Mouse (Mus musculus): ENCODE data around the gene Zdhhc12.
"Not testable (repeated sequence)": the region's sequence is repeated elsewhere in the genome, so short reads cannot be mapped to it uniquely, and the experiment has no call there.

Zdhhc12 gene

DNA sequence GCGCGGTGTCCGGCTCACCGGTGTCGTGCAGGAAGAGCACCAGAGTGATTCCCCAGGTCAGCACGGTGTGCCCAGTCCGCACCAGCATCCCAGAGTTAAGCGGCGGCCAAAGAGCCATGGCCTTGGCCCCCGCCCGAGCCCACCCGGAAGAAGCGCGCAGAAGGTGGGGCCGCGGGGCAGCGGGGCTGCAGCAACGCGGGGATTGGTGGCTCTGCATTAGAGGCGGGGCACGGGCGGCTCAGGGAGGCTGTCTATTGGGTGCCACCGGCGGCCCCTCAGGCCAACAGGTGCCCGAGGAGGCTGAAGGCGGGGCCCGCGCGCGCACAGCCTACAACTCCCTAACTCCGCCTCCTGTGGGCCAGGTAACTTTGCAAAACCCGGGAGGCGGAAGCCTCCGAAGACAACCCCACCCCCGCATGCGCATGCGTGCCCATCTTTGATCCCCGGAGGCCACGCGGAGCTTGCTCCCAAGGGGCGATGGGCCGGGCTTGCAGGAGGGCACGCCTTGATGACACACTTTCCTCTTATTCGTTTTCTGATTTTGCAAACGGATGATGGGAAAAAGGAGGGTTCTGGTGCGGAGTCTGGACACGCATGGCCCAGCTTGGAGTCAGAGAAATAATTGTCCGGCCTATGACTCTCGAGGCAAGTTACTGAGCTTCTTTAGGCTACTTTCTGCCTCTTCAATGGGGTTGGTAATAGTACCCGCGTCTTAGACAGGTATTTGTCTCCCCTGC, at the start of gene Zdhhc12:
Gene Zdhhc12, minus strand, starts transcription at position 178 of the 737 bp plus-strand sequence.
- peak; percentile 97 for DNase-seq (ENCODE audit: low spot score)

DNA sequence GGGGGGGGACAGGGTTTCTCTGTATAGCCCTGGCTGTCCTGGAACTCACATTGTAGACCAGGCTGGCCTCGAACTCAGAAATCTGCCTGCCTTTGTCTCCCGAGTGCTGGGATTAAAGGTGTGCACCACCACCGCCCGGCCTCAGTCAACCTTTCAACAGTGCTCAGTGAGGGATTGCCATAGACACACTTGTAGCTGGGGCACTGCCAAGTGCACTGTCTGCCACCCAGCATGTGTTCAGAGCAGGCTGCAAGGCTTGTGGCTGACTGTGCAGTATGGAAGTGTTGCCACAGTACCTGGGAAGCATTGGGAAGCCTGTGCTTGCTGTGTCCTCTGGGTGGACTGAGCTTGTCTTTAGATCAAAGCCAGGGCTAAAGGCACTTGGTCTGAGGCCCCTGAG, 46.6 kb upstream of the Zdhhc12 start:
- not testable (repeated sequence) for DNase-seq (ENCODE audit: low spot score)

DNA sequence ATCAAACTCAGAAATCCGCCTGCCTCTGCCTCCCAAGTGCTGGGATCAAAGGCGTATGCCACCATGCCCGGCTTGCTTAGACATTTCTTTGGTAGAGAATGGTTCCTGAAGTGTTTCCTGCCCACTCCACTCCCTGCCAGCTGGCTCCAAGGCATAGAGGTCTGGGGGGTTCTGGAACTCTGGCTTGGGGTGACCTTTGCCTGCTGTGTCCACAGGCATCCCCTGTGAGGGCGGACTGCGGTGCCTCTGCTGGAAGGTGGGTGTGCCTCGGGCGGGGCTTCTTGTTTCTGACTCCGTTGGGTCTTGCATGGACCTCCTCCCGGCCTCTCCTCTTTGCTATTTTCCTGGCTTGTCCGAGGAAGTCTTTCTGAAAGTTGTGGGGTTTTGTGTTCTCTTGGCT, 43.0 kb upstream of the Zdhhc12 start:
- DNase-seq (ENCODE audit: low spot score), result no peak

DNA sequence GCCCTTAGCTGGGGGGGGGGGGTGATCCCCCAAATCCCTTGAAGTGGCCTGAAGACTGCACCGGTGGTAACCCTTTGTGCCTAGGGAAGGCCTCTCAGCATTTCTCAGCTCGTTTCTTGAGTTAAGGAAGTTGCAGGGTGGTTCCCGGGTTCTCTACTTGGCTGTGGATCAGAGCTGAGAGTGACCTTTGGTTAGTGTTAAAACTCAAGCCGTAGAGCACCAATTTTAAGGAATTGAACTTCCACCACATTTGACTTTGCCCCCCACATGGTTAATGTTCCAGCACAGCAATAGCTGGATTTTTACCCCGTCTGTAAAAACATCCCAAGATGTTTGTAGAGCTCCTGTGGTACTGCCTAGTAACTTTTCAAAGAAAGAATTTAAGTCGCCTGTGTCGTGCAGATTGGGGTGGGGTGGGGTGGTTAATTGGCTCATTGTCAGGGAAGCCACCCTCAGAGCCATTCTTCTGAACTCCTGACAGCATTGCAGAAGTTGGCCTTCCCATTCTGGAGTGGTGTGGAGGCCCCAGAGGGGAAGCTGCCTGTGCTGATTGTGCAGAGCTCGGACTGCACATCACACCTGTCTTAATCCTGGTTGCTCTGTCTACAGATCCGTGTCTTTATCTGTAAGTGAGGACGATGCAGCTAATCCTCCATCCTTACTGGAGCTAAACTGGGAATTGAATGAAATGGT, 41.6 kb upstream of the Zdhhc12 start:
- DNase-seq (ENCODE audit: low spot score), result no peak

DNA sequence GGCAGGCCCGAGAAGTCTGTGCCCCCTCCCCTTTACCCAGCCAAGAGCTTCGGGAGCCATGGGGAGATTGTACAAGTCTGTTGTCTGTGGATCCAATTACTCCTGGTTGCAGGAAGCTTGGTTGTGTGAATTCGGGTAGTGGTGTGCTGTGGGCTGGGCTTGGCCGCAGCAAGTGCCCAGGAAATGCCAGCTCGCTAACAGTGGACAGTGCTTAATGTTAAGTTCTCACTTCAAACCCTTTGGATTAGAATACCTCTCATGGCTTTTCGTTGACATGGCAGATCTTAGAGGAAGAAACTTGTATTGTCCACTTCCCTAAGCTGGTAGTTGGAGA, 40.9 kb upstream of the Zdhhc12 start:
- peak; percentile 10 for DNase-seq (ENCODE audit: low spot score)

DNA sequence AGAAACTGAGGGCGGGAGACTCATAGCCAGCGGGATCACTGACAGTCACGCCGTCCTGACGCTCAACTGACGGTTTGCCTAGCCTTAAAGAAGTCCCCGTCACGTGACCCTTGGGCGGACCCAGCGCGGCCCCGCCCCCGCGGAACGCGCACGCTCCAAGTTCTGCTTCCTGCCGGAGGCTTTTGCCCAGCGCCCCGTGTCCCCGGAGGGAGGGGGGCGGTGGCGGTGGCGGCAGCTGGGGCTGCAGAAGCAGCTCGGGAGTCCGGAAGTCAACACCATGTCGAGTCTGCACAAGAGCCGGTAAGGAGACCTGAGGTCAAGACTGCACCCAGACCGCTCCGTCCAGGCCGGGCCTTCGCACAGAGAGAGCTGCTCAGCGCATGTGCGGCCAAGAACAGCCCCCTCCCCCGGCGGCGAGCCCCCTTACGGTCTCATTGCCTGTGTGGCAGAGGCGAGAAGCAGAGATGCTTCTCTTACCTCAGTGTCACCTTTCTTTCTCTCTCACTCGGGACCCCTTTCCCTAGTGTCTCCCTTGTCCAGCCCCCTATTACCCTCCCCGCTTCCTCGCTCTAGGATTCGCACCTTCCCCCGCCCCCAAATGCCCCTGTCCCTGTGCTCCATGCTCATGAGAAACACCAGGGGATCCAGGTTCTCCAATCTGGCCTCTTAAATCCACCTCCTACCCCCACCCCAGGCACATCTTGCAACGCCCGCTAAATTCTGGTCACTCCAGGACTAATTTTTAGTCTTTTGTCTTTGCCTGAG, 40.3 kb upstream of the Zdhhc12 start, which contains the start of gene Tbc1d13:
Gene Tbc1d13, plus strand, starts transcription at position 134 of the 765 bp plus-strand sequence.
- DNase-seq (ENCODE audit: low spot score), result peak; percentile 97

DNA sequence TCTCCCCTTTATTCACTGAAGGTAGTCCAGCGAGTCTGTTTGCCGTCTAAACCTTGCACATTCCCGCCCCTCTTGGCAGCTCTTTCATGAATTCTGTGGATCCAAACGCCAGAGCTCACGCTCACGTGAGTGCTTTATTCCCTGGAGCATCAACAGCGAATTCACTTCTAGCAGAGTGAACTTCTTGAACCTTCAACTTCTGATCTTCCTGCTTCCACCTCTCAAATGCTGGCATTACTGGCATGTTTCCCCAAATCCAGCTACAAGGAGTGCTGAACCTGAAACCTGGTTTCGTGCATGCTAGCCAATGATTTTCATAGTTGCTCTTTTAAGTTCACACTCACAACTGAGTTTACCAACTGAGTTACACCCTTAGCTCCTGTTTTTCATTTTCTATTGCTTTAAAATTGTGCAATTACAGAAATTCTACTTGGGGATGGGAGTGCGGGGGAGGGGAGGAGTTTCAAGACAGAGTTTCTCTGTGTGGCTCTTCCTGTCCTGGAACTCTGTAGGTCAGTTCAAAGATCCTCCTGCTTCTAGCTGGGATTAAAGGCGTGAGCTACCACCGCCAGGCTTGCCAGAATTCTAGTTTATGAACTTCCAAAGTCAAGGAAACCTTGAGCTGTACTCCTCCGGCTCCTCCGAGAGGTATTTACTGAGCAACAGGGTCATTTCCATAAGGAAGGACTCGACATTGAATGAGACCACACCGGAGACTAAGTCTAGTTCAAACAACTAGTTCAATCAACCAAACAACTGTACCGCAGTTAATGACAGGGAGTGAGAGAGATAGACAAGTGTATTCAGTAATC, 39.6 kb upstream of the Zdhhc12 start:
- DNase-seq (ENCODE audit: low spot score), result peak; percentile 12

DNA sequence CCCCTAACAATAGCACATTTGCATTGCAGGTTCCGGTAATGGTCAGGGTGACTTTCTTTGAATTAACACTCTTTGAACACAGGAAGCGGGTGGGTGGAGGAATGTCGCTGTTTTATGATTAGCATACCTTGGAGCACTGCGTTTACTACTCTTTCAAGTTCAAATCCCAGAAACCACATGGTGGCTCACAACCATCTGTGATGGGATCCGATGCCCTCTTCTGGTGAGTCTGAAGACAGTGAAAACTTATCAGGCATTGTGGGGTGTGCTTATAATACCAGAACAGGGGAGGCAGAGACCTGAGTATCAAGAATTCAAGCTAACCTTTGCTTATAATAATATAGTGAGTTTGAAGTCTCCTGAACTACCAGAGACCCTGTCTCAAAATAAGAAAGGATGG, 37.8 kb upstream of the Zdhhc12 start:
- DNase-seq (ENCODE audit: low spot score), result not testable (repeated sequence)

DNA sequence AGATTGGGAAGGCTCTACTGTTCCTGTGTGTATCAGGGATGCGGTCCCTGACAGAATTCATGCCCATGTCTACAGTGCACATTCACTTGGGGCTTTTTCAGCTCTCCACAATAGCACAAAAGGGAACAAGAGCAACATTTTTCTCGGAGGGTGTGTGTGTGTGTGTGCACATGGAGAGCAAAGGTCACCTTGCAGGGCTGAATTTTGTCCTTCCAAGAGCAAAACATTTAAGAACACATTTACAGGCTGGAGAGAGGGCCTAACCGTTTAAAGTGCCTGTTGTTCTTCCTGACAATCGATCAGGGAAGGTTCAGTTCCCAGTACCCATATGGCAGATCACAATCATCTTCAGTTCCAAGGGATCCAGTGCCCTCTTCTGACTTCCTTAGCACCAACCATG, 36.7 kb upstream of the Zdhhc12 start:
- DNase-seq (ENCODE audit: low spot score), result no peak

DNA sequence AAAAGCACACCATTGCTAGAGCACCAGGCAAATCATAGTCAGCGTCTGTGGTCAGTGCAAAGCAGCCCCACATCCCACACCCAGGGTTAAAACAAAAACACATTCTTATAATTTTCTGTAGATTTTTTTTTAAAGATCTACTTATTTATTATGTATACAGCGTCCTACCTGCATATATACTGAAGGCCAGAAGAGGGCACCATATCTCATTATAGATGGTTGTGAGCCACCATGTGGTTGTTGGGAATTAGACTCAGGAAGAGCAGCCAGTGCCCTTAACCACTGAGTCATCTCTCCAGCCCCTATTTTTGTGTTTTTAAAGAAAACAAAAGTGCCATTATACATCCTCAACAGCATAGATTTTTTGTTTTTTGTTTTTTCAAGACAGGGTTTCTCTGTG, 35.3 kb upstream of the Zdhhc12 start:
- peak; percentile 72 for DNase-seq (ENCODE audit: low spot score)

DNA sequence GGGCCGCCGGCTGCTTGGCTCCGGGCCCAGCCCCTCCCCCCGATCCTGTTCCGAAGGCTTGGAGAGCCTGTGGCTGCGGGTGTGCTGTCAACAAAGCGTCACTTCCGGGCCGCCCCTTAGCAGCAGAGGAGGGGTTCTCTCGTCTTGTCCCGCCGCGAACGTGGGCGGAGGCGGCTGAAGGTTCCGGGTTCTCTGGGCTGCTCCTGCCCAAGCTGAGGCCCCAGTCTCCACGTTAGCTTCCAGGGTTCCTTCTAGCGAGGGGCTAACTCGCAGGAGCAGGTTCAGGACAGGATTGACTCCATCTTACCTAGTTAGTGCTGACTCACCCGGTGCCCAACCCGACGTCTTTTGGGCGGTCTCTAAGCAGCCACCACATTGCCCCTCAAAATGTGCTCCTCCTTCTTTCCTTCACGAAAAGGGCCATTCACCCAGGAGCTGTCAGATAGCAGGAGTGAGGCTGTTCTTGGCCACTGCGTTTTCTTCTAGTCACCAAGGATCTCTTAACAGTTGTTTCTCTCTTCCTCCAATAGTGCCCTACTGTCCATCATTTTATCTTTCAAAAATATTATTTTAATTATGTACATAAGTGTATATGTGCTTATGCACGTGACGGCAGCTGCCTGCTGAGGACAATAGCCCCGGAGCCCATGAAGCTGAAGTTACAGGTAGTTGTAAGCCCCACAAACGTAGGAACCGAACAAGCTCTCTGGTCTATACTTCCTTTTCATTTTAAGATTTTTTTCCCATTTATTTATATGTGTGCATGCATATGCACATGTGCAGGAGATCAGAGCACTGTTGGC, 31.2 kb upstream of the Zdhhc12 start, which contains the start of gene Zer1:
Gene Zer1, minus strand, starts transcription at position 114 of the 803 bp plus-strand sequence.
- peak; percentile 94 for DNase-seq (ENCODE audit: low spot score)

DNA sequence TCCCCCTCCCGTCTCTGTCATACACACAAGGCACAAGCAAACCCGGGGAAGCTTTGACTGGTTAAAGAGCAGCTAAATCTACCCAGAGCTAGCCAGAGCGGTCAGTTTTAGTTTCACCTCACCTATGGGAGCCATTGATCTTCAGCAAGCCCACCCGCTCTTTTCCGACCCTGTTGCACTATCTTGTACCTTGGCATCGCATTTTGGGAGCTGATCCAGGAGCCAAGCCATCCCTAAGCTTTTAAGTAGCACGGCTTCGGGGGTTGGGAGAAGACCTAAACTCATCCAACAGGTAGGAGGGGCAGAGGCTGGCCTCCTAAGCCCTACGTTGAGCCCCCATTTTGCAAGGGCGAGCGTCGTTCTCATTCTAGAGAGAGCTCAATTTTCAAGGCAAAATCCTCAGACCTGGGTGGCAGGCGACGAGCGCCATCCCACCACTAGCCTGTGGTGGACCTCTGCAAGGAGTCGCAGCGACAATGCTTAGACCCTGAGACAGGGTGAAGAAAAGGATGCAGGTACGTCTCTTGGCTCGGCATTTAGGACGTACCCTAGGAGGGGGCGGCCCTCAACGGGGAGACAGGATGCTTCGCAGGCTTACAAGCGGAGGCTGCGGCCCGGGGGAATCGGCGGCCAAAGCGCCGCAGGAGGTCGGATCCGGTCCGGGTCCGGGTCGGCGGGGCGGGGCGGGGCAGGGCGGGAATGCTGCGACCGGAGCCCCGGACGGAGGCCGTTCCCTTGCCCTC, 30.5 kb upstream of the Zdhhc12 start:
- peak; percentile 3 for DNase-seq (ENCODE audit: low spot score)

DNA sequence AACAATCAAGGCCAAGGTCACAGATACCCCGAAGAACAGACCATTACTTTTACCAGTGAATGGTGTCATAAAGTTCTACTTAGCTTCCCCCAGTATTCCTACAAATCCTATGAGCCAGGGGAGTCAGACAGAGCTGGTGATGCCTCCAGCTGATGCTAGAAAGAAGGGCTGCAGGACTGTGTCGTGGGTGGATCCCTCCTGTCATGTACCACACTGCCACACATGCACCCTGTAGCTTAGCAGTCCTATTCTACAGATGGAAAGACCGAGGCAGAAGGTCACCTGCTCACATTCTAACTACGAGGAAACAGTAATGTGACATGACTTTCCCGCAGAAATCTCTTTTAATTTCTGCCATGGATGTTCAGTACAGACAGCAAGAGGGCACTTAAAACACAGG, 29.3 kb upstream of the Zdhhc12 start:
- no peak for DNase-seq (ENCODE audit: low spot score)

DNA sequence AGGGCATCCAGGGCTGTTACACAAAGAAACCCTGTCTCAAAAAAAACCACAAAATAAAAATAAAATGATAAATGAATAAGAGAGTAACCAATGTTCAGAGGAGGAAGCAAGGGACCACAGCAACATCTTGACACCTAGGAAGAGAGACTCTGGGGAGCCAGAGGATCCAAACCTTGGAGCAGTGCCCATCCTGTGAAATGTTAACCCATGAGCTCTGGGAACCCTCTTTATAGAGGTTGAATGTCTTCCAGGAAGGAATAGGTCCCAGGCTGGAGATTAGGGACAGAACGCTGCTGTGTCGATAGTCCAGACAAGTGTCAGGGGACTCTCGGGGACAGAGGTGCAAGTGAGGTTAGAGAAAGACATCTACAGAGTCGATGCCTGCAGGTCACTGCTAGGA, 26.8 kb upstream of the Zdhhc12 start:
- DNase-seq (ENCODE audit: low spot score), result no peak

DNA sequence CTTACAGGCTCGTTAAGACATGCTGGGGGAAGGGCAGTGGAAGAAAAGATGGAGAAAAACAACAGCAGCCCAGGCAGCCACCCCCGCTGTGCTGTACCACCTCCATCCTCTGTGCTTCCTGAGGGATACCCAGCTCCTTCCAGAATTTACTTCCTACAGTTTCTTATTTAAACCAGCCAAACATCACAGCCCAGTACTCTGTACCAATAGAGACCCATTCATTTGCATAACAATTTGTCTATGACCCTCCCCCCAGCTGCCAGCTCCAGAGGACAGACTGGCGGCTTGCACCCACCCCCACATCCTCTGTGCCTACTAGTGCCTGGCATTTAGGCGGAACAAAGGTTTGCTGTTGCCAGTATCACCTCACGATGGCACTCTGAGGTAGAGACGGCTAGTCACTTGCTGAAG, 26.2 kb upstream of the Zdhhc12 start:
- DNase-seq (ENCODE audit: low spot score), result no peak

DNA sequence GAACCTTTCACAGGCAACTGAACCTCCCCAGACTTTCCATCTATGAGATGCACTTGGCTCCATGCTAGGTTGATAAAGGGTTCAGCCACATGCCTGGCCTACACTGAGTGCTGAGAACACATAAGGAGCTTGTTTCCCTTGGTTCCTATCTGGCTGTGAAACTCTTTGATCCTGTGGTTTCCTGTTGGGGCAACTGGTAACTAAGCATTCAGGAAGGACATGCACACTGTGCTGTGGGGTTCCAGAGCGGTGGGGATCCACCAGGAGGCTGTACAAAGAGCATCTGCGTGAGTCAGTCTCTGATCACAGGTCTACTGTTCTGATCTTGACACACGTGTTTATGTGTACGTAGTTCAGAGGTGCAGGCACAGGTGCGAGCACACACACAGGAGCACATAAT, 19.1 kb upstream of the Zdhhc12 start:
- DNase-seq (ENCODE audit: low spot score), result no peak

DNA sequence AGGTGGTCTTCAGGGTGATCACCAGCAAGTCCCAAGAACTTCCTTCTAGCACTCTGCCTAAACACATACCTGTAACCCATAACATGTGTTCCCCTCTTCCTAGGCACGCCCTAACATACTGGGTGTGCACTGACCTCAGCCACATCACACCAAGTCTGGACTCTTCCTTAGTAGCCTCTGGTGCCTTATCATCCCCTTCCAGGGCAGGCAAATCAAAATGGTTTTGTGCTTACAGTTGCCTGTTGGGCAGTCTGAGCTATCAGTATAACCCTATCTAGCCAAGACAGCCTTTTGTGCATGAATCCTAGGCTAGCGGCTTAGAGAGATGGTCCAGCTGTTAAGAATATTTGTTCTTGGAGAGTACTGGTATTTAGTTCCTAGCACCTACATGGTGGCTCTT, 18.1 kb upstream of the Zdhhc12 start:
- DNase-seq (ENCODE audit: low spot score), result no peak

DNA sequence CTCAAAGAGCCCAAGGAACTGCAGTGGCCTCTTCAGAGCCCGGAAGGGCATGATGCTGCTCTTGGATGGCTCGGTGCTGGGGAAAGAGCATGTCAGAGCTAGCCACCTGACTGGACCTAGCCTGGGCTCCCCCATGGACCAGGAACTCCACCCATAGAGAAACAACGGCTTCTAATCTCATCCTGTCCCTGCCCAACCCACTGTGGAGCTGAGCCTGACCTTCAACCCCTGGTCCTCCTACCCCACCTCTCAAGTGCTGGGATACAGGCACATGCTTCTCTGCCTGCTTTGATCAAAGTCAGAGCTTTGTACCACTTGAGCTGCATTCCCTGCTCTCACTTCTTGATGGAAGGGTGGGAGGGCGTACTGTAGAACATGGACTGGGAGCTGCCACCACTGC, 14.8 kb upstream of the Zdhhc12 start:
- DNase-seq (ENCODE audit: low spot score), result no peak

DNA sequence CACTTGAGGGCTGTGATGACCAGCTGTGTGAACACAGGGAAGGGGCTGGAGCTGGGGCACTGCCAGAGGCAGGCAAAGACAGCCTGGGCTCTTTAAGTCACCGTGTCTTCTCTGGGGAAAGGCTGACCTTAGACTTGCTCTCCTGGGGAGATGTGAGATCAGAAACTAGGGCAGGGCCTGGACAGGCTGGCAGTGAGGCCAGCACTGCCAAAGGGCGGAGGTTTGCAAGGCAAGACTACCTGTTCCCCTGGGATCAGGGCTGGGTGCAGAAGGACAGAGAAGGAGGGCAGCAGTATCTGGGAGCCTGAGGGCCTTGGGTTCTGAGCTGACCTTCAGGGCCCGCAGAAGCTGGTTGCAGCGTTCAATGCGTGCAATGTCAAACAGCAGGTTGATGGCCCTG, 14.2 kb upstream of the Zdhhc12 start:
- no peak for DNase-seq (ENCODE audit: low spot score)

DNA sequence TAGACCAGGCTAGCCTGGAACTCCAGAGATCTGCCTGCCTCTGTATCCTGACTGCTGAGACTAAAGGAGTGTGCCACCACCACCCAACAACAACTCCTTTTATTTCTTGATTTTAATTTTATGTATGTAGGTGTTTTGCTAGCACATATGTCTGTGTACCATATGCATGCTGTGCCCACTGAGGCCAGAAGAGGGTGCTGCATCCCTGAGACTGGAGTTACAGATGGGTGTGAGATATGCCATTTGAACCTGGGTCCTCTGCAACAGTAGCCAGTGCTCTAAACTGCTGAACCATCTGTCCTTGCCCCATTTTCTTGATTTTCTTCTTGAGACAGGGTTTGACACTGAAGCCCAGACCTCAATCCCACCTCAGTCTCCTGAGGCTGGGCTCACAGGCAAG, 12.9 kb upstream of the Zdhhc12 start:
- DNase-seq (ENCODE audit: low spot score), result peak; percentile 75

Measured in embryo, embryonic 10.5 days (tissue).